Mouse (Mus musculus) midbrain, embryonic 15.5 days (tissue): ENCODE measurements around the gene Igf2bp3. TPM values are rescaled to one million over a fixed set of nuclear protein-coding genes. Genes with fewer than 3 reads are reported as not detected.
A peak's percentile ranks its signal among the peaks of the same experiment; 100 is the strongest.

Source experiments
- ATAC-seq: fragments of 200-750 bp; cut with Nextera tagmentation; replicated peaks from 2 replicates; pipeline ENCODE4 v1.8.0; 2017; ENCODE audit warnings: moderate TSS enrichment
- H3K27ac ChIP-seq: fragments of 300-500 bp; sonication (generic); 2 replicates; pipeline ENCODE4 v1.5.1; 2015; ENCODE audit warnings: mild to moderate bottlenecking, inconsistent platforms
- H3K27me3 ChIP-seq: fragments of 300-500 bp; sonication (generic); replicated peaks from 2 replicates; pipeline ENCODE4 v1.6.1; 2015; ENCODE audit warnings: inconsistent platforms
- H3K36me3 ChIP-seq: fragments of 300-500 bp; sonication (generic); replicated peaks from 2 replicates; pipeline ENCODE4 v1.6.1; 2015; ENCODE audit warnings: inconsistent platforms
- H3K4me1 ChIP-seq: fragments of 300-500 bp; sonication (generic); 2 replicates; pipeline ENCODE4 v1.6.1; 2015; ENCODE audit warnings: inconsistent platforms
- H3K4me2 ChIP-seq: fragments of 300-500 bp; sonication (generic); 2 replicates; pipeline ENCODE4 v1.6.1; 2015; ENCODE audit warnings: inconsistent platforms, mild to moderate bottlenecking, moderate library complexity
- H3K4me3 ChIP-seq: fragments of 300-500 bp; sonication (generic); 2 replicates; pipeline ENCODE4 v1.5.1; 2015; ENCODE audit warnings: mild to moderate bottlenecking, inconsistent platforms
- H3K9ac ChIP-seq: fragments of 300-500 bp; sonication (generic); 2 replicates; pipeline ENCODE4 v1.6.1; 2015; ENCODE audit warnings: mild to moderate bottlenecking, inconsistent platforms
- H3K9me3 ChIP-seq: fragments of 300-500 bp; sonication (generic); 2 replicates; pipeline ENCODE4 v1.6.1; 2016; ENCODE audit warnings: inconsistent platforms
- WGBS: fragments of 180-500 bp; shearing (Covaris S2); methylation state at CpG from one replicate; pipeline ENCODE4 v1.1.7; 2015; ENCODE audit warnings: mixed read lengths; 5-methylcytosine and 5-hydroxymethylcytosine counted together
- polyA plus RNA-seq: library from polyadenylated mRNA; unstranded; fragments of >200 nt; fragmentation: Nextera tagmentation; extraction: Ambion mirVana; gene quantifications from 2 replicates; pipeline ENCODE4 v1.2.1, GENCODE M21; 2015

Igf2bp3 gene
- polyA plus RNA-seq, 1 experiment from 2014 or later, result 26.9 TPM

GRCm38 (mm10) chr6:49216811-49217542, 2.2 kb upstream of the Igf2bp3 start:
- H3K27ac ChIP-seq, result peak overlapping the region; percentile 81
- no peaks in the 10 kb centered on the region for H3K9me3 ChIP-seq
- H3K9ac ChIP-seq, result 0 out of 2 replicates have a peak overlapping the region, but pooled peaks have one; percentile 55
- peak overlapping the region; percentile 84 for H3K4me2 ChIP-seq
- peak overlapping the region; percentile 54 for H3K4me3 ChIP-seq
- no peaks in the 10 kb centered on the region for H3K36me3 ChIP-seq
- WGBS, result 3% methylated on average over 11 of the region's 11 CpGs
- no peak for ATAC-seq
- no peaks in the 10 kb centered on the region for H3K27me3 ChIP-seq
- peaks cover 31% of the 10 kb centered on the region for H3K4me1 ChIP-seq

GRCm38 (mm10) chr6:49215748-49216585, 1.2 kb upstream of the Igf2bp3 start:
- Histone ChIP-seq H3K4me2 (peak overlapping the region; percentile 90), H3K4me1 (peaks cover 39% of the 10 kb centered on the region), H3K27ac (peak overlapping the region; percentile 93), H3K9me3 (no peaks in the 10 kb centered on the region), H3K36me3 (no peaks in the 10 kb centered on the region), H3K9ac (peak overlapping the region; percentile 80; the same call in 1 of the 2 replicates), H3K4me3 (peak overlapping the region; percentile 79), H3K27me3 (no peaks in the 10 kb centered on the region)
- 2% methylated on average over 14 of the region's 14 CpGs for whole genome bisulfite sequencing
- peak; percentile 10 for ATAC-seq

GRCm38 (mm10) chr6:49214086-49214927, 450 bp downstream of the Igf2bp3 start:
- WGBS, result under 1% methylated on average over 76 of the region's 76 CpGs
- no peaks in the 10 kb centered on the region for H3K36me3 ChIP-seq
- peak overlapping the region; percentile 80 for H3K9ac ChIP-seq
- peak; percentile 21; the same call in 1 of the 2 replicates for ATAC-seq
- peaks cover 50% of the 10 kb centered on the region for H3K4me1 ChIP-seq
- H3K4me2 ChIP-seq, result peak overlapping the region; percentile 90
- no peaks in the 10 kb centered on the region for H3K27me3 ChIP-seq
- H3K9me3 ChIP-seq, result no peaks in the 10 kb centered on the region
- peak overlapping the region; percentile 93 for H3K27ac ChIP-seq
- peak overlapping the region; percentile 79 for H3K4me3 ChIP-seq

- H3K9me3 ChIP-seq, result no peaks in the 10 kb centered on the region
- H3K9ac ChIP-seq, result peak overlapping the region; percentile 80
- under 1% methylated on average over 46 of the region's 50 CpGs for WGBS
- H3K4me3 ChIP-seq, result peak overlapping the region; percentile 79
- ATAC-seq, result peak; percentile 21; the same call in 1 of the 2 replicates
- H3K4me2 ChIP-seq, result peak overlapping the region; percentile 90
- H3K4me1 ChIP-seq, result peaks cover 54% of the 10 kb centered on the region
- H3K27me3 ChIP-seq, result no peaks in the 10 kb centered on the region
- peak overlapping the region; percentile 93 for H3K27ac ChIP-seq
- H3K36me3 ChIP-seq, result no peaks in the 10 kb centered on the region
Measured at GRCm38 (mm10) chr6:49213581-49214085, 1.1 kb downstream of the Igf2bp3 start.

- peak overlapping the region; percentile 90 for H3K4me2 ChIP-seq
- peaks cover 49% of the 10 kb centered on the region for H3K4me1 ChIP-seq
- H3K4me3 ChIP-seq, result peak overlapping the region; percentile 79
- peak overlapping the region; percentile 80 for H3K9ac ChIP-seq
- H3K36me3 ChIP-seq, result no peaks in the 10 kb centered on the region
- no peaks in the 10 kb centered on the region for H3K9me3 ChIP-seq
- no peak for ATAC-seq
- no peaks in the 10 kb centered on the region for H3K27me3 ChIP-seq
- H3K27ac ChIP-seq, result peak overlapping the region; percentile 93; the same call in 1 of the 2 replicates
- 2% methylated on average over 20 of the region's 20 CpGs for WGBS
Measured at GRCm38 (mm10) chr6:49212931-49213580, 1.7 kb downstream of the Igf2bp3 start.

- Histone ChIP-seq H3K9me3 (no peaks in the 10 kb centered on the region), H3K27ac (no peak overlapping the region), H3K4me2 (peak overlapping the region; percentile 90), H3K4me3 (peak overlapping the region; percentile 79; the same call in 1 of the 2 replicates), H3K4me1 (peaks cover 44% of the 10 kb centered on the region), H3K9ac (no peak overlapping the region), H3K27me3 (no peaks in the 10 kb centered on the region), H3K36me3 (no peaks in the 10 kb centered on the region)
- WGBS, result 20% methylated on average over 2 of the region's 4 CpGs
- no peak for ATAC-seq
Measured at GRCm38 (mm10) chr6:49212141-49212540, 2.6 kb downstream of the Igf2bp3 start.

GRCm38 (mm10) chr6:49211596-49211995, 3.2 kb downstream of the Igf2bp3 start:
- H3K4me1 ChIP-seq, result peaks cover 44% of the 10 kb centered on the region
- H3K27ac ChIP-seq, result no peak overlapping the region

GRCm38 (mm10) chr6:49209881-49210854, 4.6 kb downstream of the Igf2bp3 start:
- Histone ChIP-seq H3K9me3 (no peaks in the 10 kb centered on the region), H3K36me3 (no peaks in the 10 kb centered on the region), H3K9ac (0 out of 2 replicates have a peak overlapping the region, but pooled peaks have one; percentile 14), H3K27ac (no peak overlapping the region), H3K4me1 (peaks cover 38% of the 10 kb centered on the region), H3K4me2 (peak overlapping the region; percentile 36), H3K4me3 (peak overlapping the region; percentile 13; the same call in 1 of the 2 replicates), H3K27me3 (no peaks in the 10 kb centered on the region)
- WGBS, result 13% methylated on average over 14 of the region's 14 CpGs
- no peak for ATAC-seq

More at GRCm38 (mm10) chr6:49211596-49211995, 3.2 kb downstream of the Igf2bp3 start:
- ATAC-seq, result no peak
- H3K27me3 ChIP-seq, result no peaks in the 10 kb centered on the region
- WGBS, result 18% methylated on average over 5 of the region's 5 CpGs
- H3K4me2 ChIP-seq, result 0 out of 2 replicates have a peak overlapping the region, but pooled peaks have one; percentile 1
- H3K9me3 ChIP-seq, result no peaks in the 10 kb centered on the region
- H3K9ac ChIP-seq, result no peak overlapping the region
- H3K4me3 ChIP-seq, result no peak overlapping the region
- no peaks in the 10 kb centered on the region for H3K36me3 ChIP-seq

GRCm38 (mm10) chr6:49208935-49209334, 5.8 kb downstream of the Igf2bp3 start:
- H3K27me3 ChIP-seq, result no peaks in the 10 kb centered on the region
- no peaks in the 10 kb centered on the region for H3K36me3 ChIP-seq
- H3K4me1 ChIP-seq, result peaks cover 38% of the 10 kb centered on the region
- H3K27ac ChIP-seq, result no peak overlapping the region
- 0 out of 2 replicates have a peak, but pooled peaks have one; percentile 55 for ATAC-seq
- no peak overlapping the region for H3K4me3 ChIP-seq
- H3K9me3 ChIP-seq, result no peaks in the 10 kb centered on the region
- WGBS, result 82% methylated on average over 5 of the region's 5 CpGs
- H3K9ac ChIP-seq, result no peak overlapping the region
- H3K4me2 ChIP-seq, result no peak overlapping the region

GRCm38 (mm10) chr6:49208297-49208930, 6.3 kb downstream of the Igf2bp3 start:
- H3K36me3 ChIP-seq, result no peaks in the 10 kb centered on the region
- no peak for ATAC-seq
- peaks cover 37% of the 10 kb centered on the region for H3K4me1 ChIP-seq
- H3K27me3 ChIP-seq, result no peaks in the 10 kb centered on the region
- H3K4me3 ChIP-seq, result no peak overlapping the region
- H3K9me3 ChIP-seq, result no peaks in the 10 kb centered on the region
- no peak overlapping the region for H3K27ac ChIP-seq
- no peak overlapping the region for H3K9ac ChIP-seq
- no peak overlapping the region for H3K4me2 ChIP-seq
- WGBS, result 75% methylated on average over 8 of the region's 8 CpGs
